Mouse (Mus musculus): ENCODE measurements around the gene Olfr761. TPM values are rescaled to one million over a fixed set of nuclear protein-coding genes. Genes with fewer than 3 reads are reported as not detected.
"Not testable (repeated sequence)": the region's sequence is repeated elsewhere in the genome, so short reads cannot be mapped to it uniquely, and the experiment has no call there.

Olfr761 gene
- total RNA-seq (2015; ENCODE audit: low replicate concordance) = not detected in 2 replicates
- not detected in 2 replicates for total RNA-seq (2017; ENCODE audit: low replicate concordance)

GRCm38 (mm10) chr17:37952979-37953378, at the start of gene Olfr761:
Olfr761 (minus strand) TSS chr17:37953079.
- no peak for ATAC-seq (replicated peaks; ENCODE audit: low FRiP score, poor library complexity, severe bottlenecking)

- no peak for ATAC-seq (replicated peaks; ENCODE audit: low FRiP score, poor library complexity, severe bottlenecking)
Observed at GRCm38 (mm10) chr17:37995635-37996307, 42.9 kb upstream of the Olfr761 start.

DNA sequence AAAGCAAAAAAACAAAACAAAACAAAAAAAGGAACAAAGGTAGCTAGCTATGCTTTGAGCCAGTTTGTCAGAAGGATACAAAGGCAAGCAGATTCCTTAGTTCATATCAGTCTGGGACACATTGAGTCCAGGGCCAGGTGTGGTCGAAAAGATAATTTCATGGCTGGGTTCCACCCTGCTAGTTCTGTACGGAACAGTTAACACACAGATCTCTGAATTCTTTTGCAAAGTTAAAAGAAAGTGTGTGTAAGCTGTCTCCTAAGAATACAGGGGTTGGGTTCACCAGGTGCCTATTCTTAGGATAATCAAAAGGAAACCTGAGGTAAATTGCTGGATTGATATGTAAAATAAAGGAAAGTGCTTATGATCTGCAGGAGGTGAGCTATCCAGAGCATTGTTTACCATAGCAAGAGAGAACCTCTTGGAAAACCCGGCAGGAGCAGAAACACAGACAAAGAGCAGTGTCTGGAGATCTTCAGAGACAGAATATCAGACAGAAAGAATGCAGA, 37.6 kb upstream of the Olfr761 start:
- peak; percentile 82 for ATAC-seq (replicated peaks; ENCODE audit: low FRiP score, poor library complexity, severe bottlenecking)

DNA sequence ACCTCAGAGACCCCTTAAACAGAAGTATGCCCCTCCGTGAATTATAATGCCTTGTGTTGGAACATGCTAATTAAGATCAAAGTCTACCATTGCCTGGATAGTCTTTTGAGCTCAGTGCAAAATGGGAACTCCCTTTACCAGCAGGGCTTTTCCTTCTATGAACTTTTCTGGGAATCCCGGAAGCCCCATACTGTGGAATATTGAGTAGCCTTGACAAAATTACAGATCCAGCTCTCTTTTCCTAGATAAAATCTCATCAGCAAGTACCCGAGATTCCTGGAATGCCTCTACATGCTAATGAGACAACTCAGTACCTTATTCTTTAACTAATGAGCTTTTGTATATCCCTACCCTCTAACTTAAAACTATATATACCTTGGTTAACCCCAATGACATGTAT, 20.7 kb upstream of the Olfr761 start:
- ATAC-seq (replicated peaks; ENCODE audit: low FRiP score, poor library complexity, severe bottlenecking) = no peak

DNA sequence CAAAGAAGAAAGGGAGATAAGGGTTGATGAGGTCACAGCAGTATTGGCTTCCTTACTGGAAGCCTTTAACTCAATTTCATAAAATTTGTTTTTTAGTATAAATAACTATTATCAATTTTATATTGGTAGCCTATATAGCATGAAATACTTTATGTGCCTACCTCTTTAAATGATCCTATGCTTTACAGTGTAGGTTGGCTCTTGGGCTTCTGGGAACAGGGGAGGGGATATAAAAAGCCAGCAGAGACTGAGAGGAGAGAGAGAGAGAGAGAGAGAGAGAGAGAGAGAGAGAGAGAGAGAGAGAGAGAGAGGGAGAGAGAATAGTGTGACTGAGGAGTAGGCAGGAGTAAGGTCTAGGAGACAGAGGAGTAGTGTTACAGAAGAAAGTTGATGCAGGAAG, 32.6 kb downstream of the Olfr761 start, which contains the start of gene Olfr128:
Gene Olfr128 (plus strand): TSS at position 301 of the 400 bp plus-strand sequence.
- ATAC-seq (replicated peaks; ENCODE audit: low FRiP score, poor library complexity, severe bottlenecking) = no peak

- not testable (repeated sequence) for ATAC-seq (replicated peaks; ENCODE audit: low FRiP score, poor library complexity, severe bottlenecking)
Observed at GRCm38 (mm10) chr17:37906821-37907220, 46.1 kb downstream of the Olfr761 start.

Other genes with a start within 250 kb of the Olfr761 start
- not detected in 2 replicates for gene Olfr120, start 231.3 kb downstream of the Olfr761 start, total RNA-seq (2015; ENCODE audit: low replicate concordance)
- gene Olfr120, start 231.3 kb downstream of the Olfr761 start, total RNA-seq (2017; ENCODE audit: low replicate concordance) = not detected in 2 replicates
- gene Olfr121, start 204.2 kb downstream of the Olfr761 start, total RNA-seq (2015; ENCODE audit: low replicate concordance) = not detected in 2 replicates
- gene Olfr121, start 204.2 kb downstream of the Olfr761 start, total RNA-seq (2017; ENCODE audit: low replicate concordance) = not detected in 2 replicates
- not detected in 2 replicates for gene Olfr122, start 184.5 kb downstream of the Olfr761 start, total RNA-seq (2015; ENCODE audit: low replicate concordance)
- gene Olfr122, start 184.5 kb downstream of the Olfr761 start, total RNA-seq (2017; ENCODE audit: low replicate concordance) = not detected in 2 replicates
- not detected in 2 replicates for gene Olfr123, start 159.6 kb downstream of the Olfr761 start, total RNA-seq (2015; ENCODE audit: low replicate concordance)
- not detected in 2 replicates for gene Olfr123, start 159.6 kb downstream of the Olfr761 start, total RNA-seq (2017; ENCODE audit: low replicate concordance)
- gene Olfr124, start 153.2 kb downstream of the Olfr761 start, total RNA-seq (2015; ENCODE audit: low replicate concordance) = not detected in 2 replicates
- not detected in 2 replicates for gene Olfr124, start 153.2 kb downstream of the Olfr761 start, total RNA-seq (2017; ENCODE audit: low replicate concordance)
- not detected in 2 replicates for gene Olfr125, start 120.1 kb downstream of the Olfr761 start, total RNA-seq (2015; ENCODE audit: low replicate concordance)
- gene Olfr125, start 120.1 kb downstream of the Olfr761 start, total RNA-seq (2017; ENCODE audit: low replicate concordance) = not detected in 2 replicates
- not detected in 2 replicates for gene Olfr126, start 105.6 kb downstream of the Olfr761 start, total RNA-seq (2015; ENCODE audit: low replicate concordance)
- not detected in 2 replicates for gene Olfr126, start 105.6 kb downstream of the Olfr761 start, total RNA-seq (2017; ENCODE audit: low replicate concordance)
- gene Olfr127, start 52.6 kb downstream of the Olfr761 start, total RNA-seq (2015; ENCODE audit: low replicate concordance) = not detected in 2 replicates
- not detected in 2 replicates for gene Olfr127, start 52.6 kb downstream of the Olfr761 start, total RNA-seq (2017; ENCODE audit: low replicate concordance)
- not detected in 2 replicates for gene Olfr128, start 32.5 kb downstream of the Olfr761 start, total RNA-seq (2015; ENCODE audit: low replicate concordance)
- not detected in 2 replicates for gene Olfr128, start 32.5 kb downstream of the Olfr761 start, total RNA-seq (2017; ENCODE audit: low replicate concordance)
- gene Olfr129, start 107.0 kb upstream of the Olfr761 start, total RNA-seq (2015; ENCODE audit: low replicate concordance) = not detected in 2 replicates
- gene Olfr129, start 107.0 kb upstream of the Olfr761 start, total RNA-seq (2017; ENCODE audit: low replicate concordance) = not detected in 2 replicates
- gene Olfr130, start 110.8 kb upstream of the Olfr761 start, total RNA-seq (2015; ENCODE audit: low replicate concordance) = not detected in 2 replicates
- gene Olfr130, start 110.8 kb upstream of the Olfr761 start, total RNA-seq (2017; ENCODE audit: low replicate concordance) = not detected in 2 replicates
- not detected in 2 replicates for gene Olfr131, start 135.6 kb upstream of the Olfr761 start, total RNA-seq (2015; ENCODE audit: low replicate concordance)
- not detected in 2 replicates for gene Olfr131, start 135.6 kb upstream of the Olfr761 start, total RNA-seq (2017; ENCODE audit: low replicate concordance)
- not detected in 2 replicates for gene Olfr132, start 181.4 kb upstream of the Olfr761 start, total RNA-seq (2015; ENCODE audit: low replicate concordance)
- gene Olfr132, start 181.4 kb upstream of the Olfr761 start, total RNA-seq (2017; ENCODE audit: low replicate concordance) = not detected in 2 replicates
- not detected in 2 replicates for gene Olfr133, start 192.2 kb upstream of the Olfr761 start, total RNA-seq (2015; ENCODE audit: low replicate concordance)
- gene Olfr133, start 192.2 kb upstream of the Olfr761 start, total RNA-seq (2017; ENCODE audit: low replicate concordance) = not detected in 2 replicates
- gene Olfr134, start 218.3 kb upstream of the Olfr761 start, total RNA-seq (2015; ENCODE audit: low replicate concordance) = not detected in 2 replicates
- not detected in 2 replicates for gene Olfr134, start 218.3 kb upstream of the Olfr761 start, total RNA-seq (2017; ENCODE audit: low replicate concordance)

Measured in erythroid progenitor cell, adult 5-6 weeks (primary cell).